Mouse (Mus musculus) bone marrow macrophage, adult 2 months (primary cell): ENCODE measurements at regions not wholly inside any gene's neighbourhood (a gene's known extent, or its start where the extent isn't known, plus 50 kb on each side); places are given as distances from the start of the nearest gene placed in this dataset.

Source experiments
- CTCF ChIP-seq: IDR thresholded peaks from 2 replicates; pipeline ENCODE4 v1.5.1; 2012; ENCODE audit warnings: low read depth, mild to moderate bottlenecking, low read length, moderate library complexity
- POLR2A ChIP-seq: IDR thresholded peaks from 2 replicates; pipeline ENCODE4 v1.6.1; 2012; ENCODE audit warnings: mild to moderate bottlenecking, low read depth, low read length, borderline replicate concordance

DNA sequence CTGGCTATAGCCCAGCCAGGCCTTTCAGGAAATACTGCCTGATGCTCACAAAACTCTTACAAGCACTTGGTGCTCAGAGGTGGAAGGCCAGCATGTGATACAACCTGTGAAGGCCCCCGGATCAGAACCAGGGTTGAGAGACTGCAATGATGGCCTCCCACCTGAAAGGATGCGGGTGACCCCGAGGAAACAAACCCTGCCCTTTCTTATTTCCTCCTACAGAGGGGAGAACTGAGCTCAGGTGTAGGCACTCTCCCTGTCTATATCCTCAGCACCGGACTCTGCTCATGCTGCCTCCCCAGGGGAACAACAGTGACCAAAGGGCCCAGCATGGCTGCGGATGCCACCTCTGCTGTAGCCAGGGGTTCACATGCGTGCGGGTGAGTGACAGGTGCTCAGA lies 393.3 kb upstream of the Mgmt start:
- no peak for TF ChIP-seq POLR2A
- no peak for TF ChIP-seq CTCF
